ENCODE assay signal across 36 mouse cellular contexts in genomic region chr8:71402446-71402964, GRCm38 (mm10). TPM values are rescaled to one million over a fixed set of nuclear protein-coding genes. Genes with fewer than 3 reads are reported as not detected.
DNase-seq lines count a peak whose midpoint lies in the region; ATAC-seq and TF ChIP-seq lines count a peak whose summit lies in the region.
"Had no signal": no experiment of that assay in that cellular context is flagged by ENCODE, and none has a peak within 500 bp of the region (broad histone marks: within the 10 kb centered on the region; RNA-seq: fewer than 3 reads in every experiment).

No protein-coding gene starts in this region.

- peaks cover 30% of the 10 kb centered on the region for H3K36me3 ChIP-seq in heart, embryonic 10.5 days
- no peaks in the 10 kb centered on the region for H3K36me3 ChIP-seq in midbrain, embryonic 11.5 days (ENCODE audit: control insufficient read depth, insufficient read depth, low read length)
- H3K36me3 ChIP-seq in midbrain, postnatal 0 days (ENCODE audit: insufficient read depth, low read length) = peaks cover 6% of the 10 kb centered on the region
- peaks cover 54% of the 10 kb centered on the region for H3K36me3 ChIP-seq in limb, embryonic 10.5 days

- H3K9me3 ChIP-seq in heart, embryonic 10.5 days = no peaks in the 10 kb centered on the region
- no peaks in the 10 kb centered on the region for H3K9me3 ChIP-seq in midbrain, embryonic 11.5 days (ENCODE audit: control insufficient read depth, low read length)
- no peaks in the 10 kb centered on the region for H3K9me3 ChIP-seq in midbrain, postnatal 0 days (ENCODE audit: low read length)
- H3K9me3 ChIP-seq in limb, embryonic 10.5 days (replicated peaks) = no peaks in the 10 kb centered on the region
- H3K9me3 ChIP-seq: embryonic facial prominence, embryonic 13.5 days; forebrain, embryonic 10.5 days; forebrain, embryonic 15.5 days; limb, embryonic 12.5 days; liver, embryonic 13.5 days; midbrain, embryonic 10.5 days; neural tube, embryonic 13.5 days had no signal

- DNase-seq in heart, embryonic 10.5 days (ENCODE audit: low spot score) = peak; percentile 58
- DNase-seq in heart, adult 8-10 months (ENCODE audit: low spot score) = no peak
- no peak for DNase-seq in midbrain, embryonic 11.5 days (ENCODE audit: low spot score, missing footprints)
- DNase-seq in midbrain, postnatal 0 days (ENCODE audit: low spot score) = no peak
- peak; percentile 29 for DNase-seq in limb, embryonic 10.5 days (ENCODE audit: low spot score)
- no peak for DNase-seq in lung, adult 2 months
- DNase-seq in thymus, postnatal 10 days (ENCODE audit: low spot score in 2 of 2) = no peak
- DNase-seq: adrenal gland, adult 2 months; adrenal gland, postnatal 36 days; cerebellum, adult 2 months; gastrocnemius, adult 2 months; gastrocnemius, postnatal 36 days; heart, postnatal 14 days; kidney, adult 11 months; kidney, postnatal 14 days; layer of hippocampus, adult 9-11 months; liver, embryonic 13.5 days; lung, embryonic 14.5 days; retina, postnatal 1 day; right cerebral cortex, postnatal 14 days; thymus, adult 2 months; thymus, postnatal 4 days had no signal

- H3K27ac ChIP-seq in heart, embryonic 10.5 days = no peak overlapping the region
- no peak overlapping the region for H3K27ac ChIP-seq in midbrain, embryonic 11.5 days (ENCODE audit: low read depth, low read length)
- no peak overlapping the region for H3K27ac ChIP-seq in midbrain, postnatal 0 days (ENCODE audit: low read depth, low read length)
- H3K27ac ChIP-seq in limb, embryonic 10.5 days = no peak overlapping the region
- H3K27ac ChIP-seq: embryonic facial prominence, embryonic 13.5 days; forebrain, embryonic 10.5 days; forebrain, embryonic 15.5 days; gastrocnemius, adult 2 months; heart, adult 2 months; limb, embryonic 12.5 days; liver, embryonic 13.5 days; midbrain, embryonic 10.5 days; neural tube, embryonic 13.5 days had no signal

- peak overlapping the region; percentile 12; the same call in 1 of the 2 replicates for H3K9ac ChIP-seq in midbrain, embryonic 11.5 days (ENCODE audit: low read length)
- H3K9ac ChIP-seq in midbrain, postnatal 0 days (replicated peaks; ENCODE audit: low read length, poor library complexity, severe bottlenecking) = no peak overlapping the region
- H3K9ac ChIP-seq: embryonic facial prominence, embryonic 13.5 days; forebrain, embryonic 15.5 days; limb, embryonic 12.5 days; liver, embryonic 13.5 days; lung, embryonic 14.5 days; neural tube, embryonic 13.5 days had no signal

- H3K4me2 ChIP-seq in midbrain, embryonic 11.5 days = no peak overlapping the region
- no peak overlapping the region for H3K4me2 ChIP-seq in midbrain, postnatal 0 days (ENCODE audit: low read depth, low read length, poor library complexity, severe bottlenecking)
- H3K4me2 ChIP-seq: embryonic facial prominence, embryonic 13.5 days; forebrain, embryonic 15.5 days; limb, embryonic 12.5 days; liver, embryonic 13.5 days; lung, embryonic 14.5 days; neural tube, embryonic 13.5 days had no signal

- TF ChIP-seq CTCF in midbrain, postnatal 0 days (IDR thresholded peaks at IDR 0.05) = no peak
- TF ChIP-seq CTCF in lung, adult 2 months (IDR thresholded peaks at IDR 0.05; ENCODE audit: insufficient read depth, low read length) = no peak

- no peak for TF ChIP-seq POLR2A in lung, adult 2 months (IDR thresholded peaks at IDR 0.05; ENCODE audit: borderline replicate concordance, extremely low read depth, low read depth, low read length)

- no peaks in the 10 kb centered on the region for H3K27me3 ChIP-seq in heart, embryonic 10.5 days (ENCODE audit: insufficient read depth, poor library complexity, severe bottlenecking)
- H3K27me3 ChIP-seq in midbrain, embryonic 11.5 days (ENCODE audit: control insufficient read depth, insufficient read depth, low read length) = no peaks in the 10 kb centered on the region
- no peaks in the 10 kb centered on the region for H3K27me3 ChIP-seq in midbrain, postnatal 0 days (ENCODE audit: insufficient read depth, low read length)
- H3K27me3 ChIP-seq in limb, embryonic 10.5 days (ENCODE audit: low read depth, poor library complexity, severe bottlenecking) = no peaks in the 10 kb centered on the region
- H3K27me3 ChIP-seq: embryonic facial prominence, embryonic 13.5 days; forebrain, embryonic 15.5 days; limb, embryonic 12.5 days; liver, embryonic 13.5 days; neural tube, embryonic 13.5 days had no signal

- no peak overlapping the region for H3K4me3 ChIP-seq in heart, embryonic 10.5 days
- H3K4me3 ChIP-seq in midbrain, embryonic 11.5 days (ENCODE audit: low read depth, low read length) = no peak overlapping the region
- no peak overlapping the region for H3K4me3 ChIP-seq in midbrain, postnatal 0 days (ENCODE audit: low read depth, low read length)
- H3K4me3 ChIP-seq in limb, embryonic 10.5 days = no peak overlapping the region
- no peak overlapping the region for H3K4me3 ChIP-seq in lung, adult 2 months (replicated peaks; ENCODE audit: extremely low read depth, low read depth, low read length)
- H3K4me3 ChIP-seq: embryonic facial prominence, embryonic 13.5 days; forebrain, embryonic 10.5 days; forebrain, embryonic 15.5 days; gastrocnemius, adult 2 months; heart, adult 2 months; limb, embryonic 12.5 days; liver, embryonic 13.5 days; midbrain, embryonic 10.5 days; myocyte; neural tube, embryonic 13.5 days had no signal

- WGBS in heart, embryonic 10.5 days = 89% methylated on average over 9 of the region's 9 CpGs
- WGBS in midbrain, embryonic 11.5 days = 85% methylated on average over 9 of the region's 9 CpGs
- 91% methylated on average over 9 of the region's 9 CpGs for WGBS in midbrain, postnatal 0 days
- 90% methylated on average over 9 of the region's 9 CpGs for WGBS in limb, embryonic 10.5 days
- 87% methylated on average over 9 of the region's 9 CpGs for WGBS in lung, adult 2 months

- no peak for ATAC-seq in midbrain, embryonic 11.5 days (ENCODE audit: low FRiP score)
- no peak for ATAC-seq in midbrain, postnatal 0 days (ENCODE audit: low FRiP score)
- ATAC-seq: activated CD4-positive, CD25-positive, alpha-beta regulatory T cell, adult 4 months; CD4-positive, CD25-positive, alpha-beta regulatory T cell, adult 4 months; forebrain, embryonic 15.5 days; hindbrain, embryonic 16.5 days; midbrain, embryonic 16.5 days had no signal

- H3K4me1 ChIP-seq in heart, embryonic 10.5 days = peaks cover 34% of the 10 kb centered on the region
- peaks cover 6% of the 10 kb centered on the region for H3K4me1 ChIP-seq in midbrain, embryonic 11.5 days (ENCODE audit: control insufficient read depth, insufficient read depth, low read length)
- peaks cover 4% of the 10 kb centered on the region for H3K4me1 ChIP-seq in midbrain, postnatal 0 days (ENCODE audit: insufficient read depth, low read length)
- H3K4me1 ChIP-seq in limb, embryonic 10.5 days = peaks cover 26% of the 10 kb centered on the region
- peaks cover 7% of the 10 kb centered on the region for H3K4me1 ChIP-seq in lung, adult 2 months (ENCODE audit: control insufficient read depth, insufficient read depth, low read length)

RNA-seq across cellular contexts. Expression of gene Ankle1, which starts 3.3 kb away (rescaled TPM):
- 33.8 and 35.9 TPM in 2 replicates for polyA plus RNA-seq in heart, embryonic 10.5 days (2016; fragmentation: Nextera tagmentation; extraction: Ambion mirVana)
- under 1 TPM in 1 of 4 experiments, not detected in 3; 0.11 TPM for total RNA-seq in heart, adult 8-10 months (2022)
- 14.9 and 16.3 TPM in 2 replicates for polyA plus RNA-seq in midbrain, embryonic 11.5 days (2014; fragmentation: Nextera tagmentation; extraction: Ambion mirVana)
- 1.2 and 2.2 TPM in 2 replicates for total RNA-seq in midbrain, postnatal 0 days (2014; rRNA removed)
- 1.1 and 1.2 TPM in 2 replicates for polyA plus RNA-seq in midbrain, postnatal 0 days (2015; fragmentation: Nextera tagmentation; extraction: Ambion mirVana)
- polyA plus RNA-seq in limb, embryonic 10.5 days (2016; fragmentation: Nextera tagmentation; extraction: Ambion mirVana) = 34.2 and 38.4 TPM in 2 replicates
- polyA plus RNA-seq in lung, adult 2 months (2012; rRNA removed) = 1.4 and 2.2 TPM in 2 replicates
- total RNA-seq: gastrocnemius, adult 2 months; heart, adult 2 months had no signal

RNA-seq across cellular contexts. Expression of gene Babam1, which starts 5.8 kb away (rescaled TPM):
- 101 and 111 TPM in 2 replicates for polyA plus RNA-seq in heart, embryonic 10.5 days (2016; fragmentation: Nextera tagmentation; extraction: Ambion mirVana)
- total RNA-seq in heart, adult 8-10 months (2022) = 10 to 100 TPM; 70.0 to 72.7 (median 71.3) TPM
- 99.0 and 99.2 TPM in 2 replicates for polyA plus RNA-seq in midbrain, embryonic 11.5 days (2014; fragmentation: Nextera tagmentation; extraction: Ambion mirVana)
- total RNA-seq in midbrain, postnatal 0 days (2014; rRNA removed) = 78.1 and 124 TPM in 2 replicates
- 90.2 and 98.4 TPM in 2 replicates for polyA plus RNA-seq in midbrain, postnatal 0 days (2015; fragmentation: Nextera tagmentation; extraction: Ambion mirVana)
- 123 and 131 TPM in 2 replicates for polyA plus RNA-seq in limb, embryonic 10.5 days (2016; fragmentation: Nextera tagmentation; extraction: Ambion mirVana)
- polyA plus RNA-seq in lung, adult 2 months (2012; rRNA removed) = 120 and 145 TPM in 2 replicates

RNA-seq across cellular contexts. Expression of gene Ushbp1, which starts 6.9 kb away (rescaled TPM):
- polyA plus RNA-seq in heart, embryonic 10.5 days (2016; fragmentation: Nextera tagmentation; extraction: Ambion mirVana) = 6.1 and 7.9 TPM in 2 replicates
- total RNA-seq in heart, adult 8-10 months (2022) = 10 to 100 TPM; 20.8 to 33.7 (median 22.0) TPM
- 2.4 and 3.3 TPM in 2 replicates for polyA plus RNA-seq in midbrain, embryonic 11.5 days (2014; fragmentation: Nextera tagmentation; extraction: Ambion mirVana)
- 3.0 and 4.4 TPM in 2 replicates for total RNA-seq in midbrain, postnatal 0 days (2014; rRNA removed)
- 3.9 and 4.3 TPM in 2 replicates for polyA plus RNA-seq in midbrain, postnatal 0 days (2015; fragmentation: Nextera tagmentation; extraction: Ambion mirVana)
- 6.6 and 6.9 TPM in 2 replicates for polyA plus RNA-seq in limb, embryonic 10.5 days (2016; fragmentation: Nextera tagmentation; extraction: Ambion mirVana)
- 155 and 170 TPM in 2 replicates for polyA plus RNA-seq in lung, adult 2 months (2012; rRNA removed)
- total RNA-seq: common myeloid progenitor, adult 5-6 weeks; megakaryocyte progenitor cell, adult 5-6 weeks had no signal
- polyA plus RNA-seq: CD4-positive, CD25-positive, alpha-beta regulatory T cell, adult 4 months had no signal

RNA-seq across cellular contexts. Expression of gene Nr2f6, which starts 20.7 kb away (rescaled TPM):
- 48.4 and 79.0 TPM in 2 replicates for polyA plus RNA-seq in heart, embryonic 10.5 days (2016; fragmentation: Nextera tagmentation; extraction: Ambion mirVana)
- total RNA-seq in heart, adult 8-10 months (2022) = 10 to 100 TPM; 44.3 to 52.2 (median 46.2) TPM
- polyA plus RNA-seq in midbrain, embryonic 11.5 days (2014; fragmentation: Nextera tagmentation; extraction: Ambion mirVana) = 62.6 and 73.0 TPM in 2 replicates
- 95.6 and 106 TPM in 2 replicates for total RNA-seq in midbrain, postnatal 0 days (2014; rRNA removed)
- 31.1 and 32.9 TPM in 2 replicates for polyA plus RNA-seq in midbrain, postnatal 0 days (2015; fragmentation: Nextera tagmentation; extraction: Ambion mirVana)
- polyA plus RNA-seq in limb, embryonic 10.5 days (2016; fragmentation: Nextera tagmentation; extraction: Ambion mirVana) = 77.4 and 87.2 TPM in 2 replicates
- 133 and 205 TPM in 2 replicates for polyA plus RNA-seq in lung, adult 2 months (2012; rRNA removed)

RNA-seq across cellular contexts. Expression of gene Ocel1, which starts 31.4 kb away (rescaled TPM):
- polyA plus RNA-seq in heart, embryonic 10.5 days (2016; fragmentation: Nextera tagmentation; extraction: Ambion mirVana) = 3.9 and 4.2 TPM in 2 replicates
- 10 to 100 TPM; 11.2 to 15.0 (median 13.9) TPM for total RNA-seq in heart, adult 8-10 months (2022)
- 2.9 and 3.3 TPM in 2 replicates for polyA plus RNA-seq in midbrain, embryonic 11.5 days (2014; fragmentation: Nextera tagmentation; extraction: Ambion mirVana)
- total RNA-seq in midbrain, postnatal 0 days (2014; rRNA removed) = 9.4 and 10.5 TPM in 2 replicates
- polyA plus RNA-seq in midbrain, postnatal 0 days (2015; fragmentation: Nextera tagmentation; extraction: Ambion mirVana) = 5.4 and 5.5 TPM in 2 replicates
- polyA plus RNA-seq in limb, embryonic 10.5 days (2016; fragmentation: Nextera tagmentation; extraction: Ambion mirVana) = 4.3 and 5.4 TPM in 2 replicates
- polyA plus RNA-seq in lung, adult 2 months (2012; rRNA removed) = 16.9 and 21.1 TPM in 2 replicates

Comparison
In these comparisons a context has a peak if more than half of its experiments do, and no peak if none do; other contexts are left out.
1. DNase-seq: peak in heart, embryonic 10.5 days (single experiment) and limb, embryonic 10.5 days (single experiment); none in heart, adult 8-10 months (single experiment), midbrain, embryonic 11.5 days (single experiment), midbrain, postnatal 0 days (single experiment), lung, adult 2 months (single experiment) and thymus, postnatal 10 days (0 of 2).
2. RNA of gene Ushbp1, which starts 6.9 kb away (polyA plus RNA-seq): 155 to 170 TPM in lung, adult 2 months; 6.1 to 7.9 TPM in heart, embryonic 10.5 days, 6.6 to 6.9 TPM in limb, embryonic 10.5 days, 3.9 to 4.3 TPM in midbrain, postnatal 0 days and 2.4 to 3.3 TPM in midbrain, embryonic 11.5 days; every median in the first group is over 10 times any median in the second.